Mouse (Mus musculus): ENCODE results near the gene Rpp25l. TPM values are rescaled to one million over a fixed set of nuclear protein-coding genes. Genes with fewer than 3 reads are reported as not detected.
"Not testable (repeated sequence)": the region's sequence is repeated elsewhere in the genome, so short reads cannot be mapped to it uniquely, and the experiment has no call there.

The Rpp25l gene
- 29.8 and 31.9 TPM in 2 replicates for polyA plus RNA-seq (2015; fragmentation: Nextera tagmentation; extraction: Ambion mirVana)

DNA sequence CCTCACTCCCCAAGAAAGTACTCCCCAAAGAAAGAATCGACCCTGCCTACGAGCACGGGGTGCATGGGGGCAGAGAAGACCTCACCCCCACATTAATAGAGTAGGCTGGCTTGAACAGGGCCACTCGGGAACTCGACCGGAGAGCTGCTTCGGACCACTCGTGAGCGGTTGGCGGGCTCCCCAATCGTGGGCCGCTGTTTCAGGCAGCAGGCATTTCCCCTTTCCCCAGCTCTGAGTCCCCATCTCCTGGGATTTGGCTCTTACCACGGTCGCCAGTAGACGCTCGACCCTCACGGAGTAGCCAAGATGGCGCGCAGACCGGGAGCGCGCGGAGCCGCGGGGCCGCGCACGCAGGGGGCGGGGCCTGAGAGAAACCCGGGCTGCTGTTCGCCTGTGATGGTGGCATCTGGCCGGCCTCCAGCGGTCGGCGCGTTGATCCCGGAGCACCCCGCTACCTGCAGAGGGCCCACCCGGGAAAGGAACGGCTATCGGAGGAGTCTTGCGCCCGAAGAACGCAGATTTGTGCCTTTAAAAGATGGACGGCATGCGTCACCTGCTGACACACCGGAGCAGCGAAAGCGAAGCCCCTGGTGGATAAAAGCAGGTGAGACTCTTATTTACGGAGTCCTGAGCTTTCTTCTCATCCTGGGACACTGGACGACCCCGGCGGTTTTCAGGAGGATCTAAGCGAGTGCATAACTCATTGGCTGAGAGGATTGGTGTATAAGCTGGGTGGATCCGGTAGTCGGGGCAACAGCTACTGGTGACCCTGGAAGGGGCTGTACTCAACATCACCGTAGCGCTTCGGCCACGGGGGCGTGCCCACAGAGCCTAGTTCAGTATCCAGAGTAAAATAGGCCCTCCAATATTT is at the start of gene Rpp25l:
Gene Rpp25l (minus strand): TSS at position 338 of the 871 bp plus-strand sequence.
- Histone ChIP-seq H3K36me3 (replicated peaks) (peaks cover 21% of the 10 kb centered on the region), H3K9ac (peak within 1 kb of the TSS; percentile 86), H3K4me3 (replicated peaks) (peak within 1 kb of the TSS; percentile 80), H3K9me3 (replicated peaks) (no peaks in the 10 kb centered on the region), H3K27me3 (no peaks in the 10 kb centered on the region), H3K4me1 (replicated peaks) (peaks cover 25% of the 10 kb centered on the region), H3K4me2 (peak within 1 kb of the TSS; percentile 85), H3K27ac (replicated peaks) (peak within 1 kb of the TSS; percentile 64)
- under 1% methylated on average over 61 of the region's 61 CpGs for WGBS (ENCODE audit: insufficient replicate concordance)
- ATAC-seq (ENCODE audit: insufficient read depth): peak; percentile 84

DNA sequence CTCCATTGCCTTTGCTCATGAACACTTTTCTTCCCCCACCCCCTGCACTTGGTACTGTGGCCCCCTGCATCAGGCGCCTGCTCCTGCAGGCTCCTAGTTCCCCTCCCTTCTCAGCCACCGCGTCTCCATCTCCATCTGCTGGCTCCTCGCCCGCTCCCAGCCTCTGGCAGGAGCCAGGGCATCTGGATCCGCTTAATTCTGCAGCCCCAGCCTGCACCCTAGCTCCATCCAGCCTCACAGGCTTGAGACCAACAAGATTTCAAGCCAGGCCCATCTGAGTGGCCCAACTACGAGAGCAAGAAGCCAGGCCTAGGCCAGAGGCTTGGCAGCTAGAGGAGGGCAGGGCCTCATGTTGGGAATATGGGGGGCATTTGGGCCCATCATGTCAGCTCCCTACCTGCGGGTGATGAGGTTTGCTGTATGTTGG is 49.4 kb upstream of the Rpp25l start:
- H3K4me2 ChIP-seq; H3K27me3 ChIP-seq; H3K9me3 ChIP-seq (replicated peaks); H3K27ac ChIP-seq (replicated peaks); H3K4me3 ChIP-seq (replicated peaks); H3K9ac ChIP-seq; ATAC-seq (ENCODE audit: insufficient read depth): not testable (repeated sequence)
- H3K4me1 ChIP-seq (replicated peaks): peaks cover 46% of the 10 kb centered on the region
- WGBS (ENCODE audit: insufficient replicate concordance): 62% methylated on average over 8 of the region's 8 CpGs
- peaks cover 11% of the 10 kb centered on the region for H3K36me3 ChIP-seq (replicated peaks)

DNA sequence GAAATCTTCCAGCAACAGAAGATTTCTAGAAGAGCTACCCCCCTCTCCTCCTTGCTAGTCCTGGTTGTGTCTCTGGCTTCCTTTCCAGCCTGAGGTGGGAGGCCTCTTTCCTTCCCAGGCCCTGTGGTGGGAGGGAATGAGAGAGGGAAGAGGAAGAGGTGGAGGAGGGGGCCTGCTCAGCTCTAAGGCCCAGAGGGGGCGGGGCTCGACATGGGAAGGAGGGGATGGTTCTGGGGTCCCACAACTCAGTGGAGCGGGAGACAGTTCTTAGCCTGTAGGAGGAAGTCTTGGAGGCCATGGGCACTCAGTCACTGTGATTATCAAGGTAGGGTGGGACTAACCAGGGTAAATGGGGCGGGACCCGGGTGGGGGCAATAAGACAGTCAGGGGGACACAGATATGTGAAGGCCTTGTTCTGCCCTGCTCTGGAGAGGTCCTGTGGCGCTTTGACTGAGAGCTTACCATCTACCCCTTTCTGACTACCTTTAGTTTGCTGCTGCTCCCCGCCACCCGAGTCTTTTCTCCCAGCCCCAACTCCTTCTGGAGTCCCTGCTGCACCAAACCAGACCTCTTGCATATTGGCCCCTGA is 48.9 kb upstream of the Rpp25l start:
- Histone ChIP-seq H3K4me2 (peak overlapping the region; percentile 63; the same call in 1 of the 2 replicates), H3K9me3 (replicated peaks) (no peaks in the 10 kb centered on the region), H3K27me3 (no peaks in the 10 kb centered on the region), H3K4me3 (replicated peaks) (no peak overlapping the region), H3K4me1 (replicated peaks) (peaks cover 46% of the 10 kb centered on the region), H3K9ac (0 out of 2 replicates have a peak overlapping the region, but pooled peaks have one; percentile 6), H3K27ac (replicated peaks) (0 out of 2 replicates have a peak overlapping the region, but pooled peaks have one; percentile 84), H3K36me3 (replicated peaks) (peaks cover 16% of the 10 kb centered on the region)
- no peak for ATAC-seq (ENCODE audit: insufficient read depth)
- 39% methylated on average over 8 of the region's 8 CpGs for whole genome bisulfite sequencing (ENCODE audit: insufficient replicate concordance)

DNA sequence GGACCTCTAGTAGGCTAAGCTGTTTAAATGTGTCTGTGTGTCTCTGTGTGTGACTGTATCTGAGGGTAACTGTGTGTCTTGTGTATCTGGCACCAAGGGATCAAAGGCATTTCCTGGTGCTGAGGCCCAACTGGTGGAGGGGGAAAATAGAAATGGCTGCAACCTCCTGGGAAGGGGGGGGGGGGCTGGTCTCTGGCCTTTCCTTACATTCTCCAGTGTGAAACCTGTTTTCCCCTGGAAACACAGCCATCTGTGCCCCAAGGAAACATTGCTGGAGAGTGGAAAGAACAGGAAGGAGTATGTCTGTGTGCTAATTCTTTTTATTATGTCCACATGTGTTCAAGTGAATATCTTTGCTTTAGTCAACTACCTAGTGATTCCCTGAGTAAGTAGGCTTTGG is 48.3 kb upstream of the Rpp25l start:
- Histone ChIP-seq H3K27me3 (no peaks in the 10 kb centered on the region), H3K4me2 (peak overlapping the region; percentile 63), H3K9me3 (replicated peaks) (no peaks in the 10 kb centered on the region), H3K4me1 (replicated peaks) (peaks cover 48% of the 10 kb centered on the region), H3K4me3 (replicated peaks) (no peak overlapping the region), H3K36me3 (replicated peaks) (peaks cover 21% of the 10 kb centered on the region), H3K27ac (replicated peaks) (peak overlapping the region; percentile 84), H3K9ac (no peak overlapping the region)
- no peak for ATAC-seq (ENCODE audit: insufficient read depth)

DNA sequence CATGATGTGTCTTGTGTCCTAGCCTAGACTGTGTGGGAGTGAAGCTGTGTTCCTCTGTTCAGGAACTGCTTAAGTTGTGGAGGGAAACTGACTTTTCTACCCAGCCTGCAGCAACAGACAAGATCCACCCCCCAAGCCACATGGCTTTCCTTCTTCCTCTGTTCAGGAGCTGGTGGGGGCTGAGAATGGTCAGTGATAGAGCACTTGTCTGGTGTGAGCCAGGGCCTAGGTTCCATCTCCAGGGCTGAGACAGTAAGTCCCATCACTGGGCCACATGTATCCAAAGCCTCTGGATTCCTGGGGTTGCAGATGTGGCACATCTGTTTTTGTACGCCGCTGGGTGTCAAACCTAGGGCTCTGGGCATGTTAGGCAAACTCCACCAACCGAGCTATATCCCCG is 47.6 kb upstream of the Rpp25l start:
- Histone ChIP-seq H3K36me3 (replicated peaks) (peaks cover 24% of the 10 kb centered on the region), H3K4me2 (peak overlapping the region; percentile 63), H3K27me3 (no peaks in the 10 kb centered on the region), H3K9me3 (replicated peaks) (no peaks in the 10 kb centered on the region), H3K4me1 (replicated peaks) (peaks cover 56% of the 10 kb centered on the region), H3K27ac (replicated peaks) (peak overlapping the region; percentile 84), H3K9ac (peak overlapping the region; percentile 29), H3K4me3 (replicated peaks) (peak overlapping the region; percentile 44)
- no peak for ATAC-seq (ENCODE audit: insufficient read depth)
- WGBS (ENCODE audit: insufficient replicate concordance): 62% methylated on average over 4 of the region's 4 CpGs

DNA sequence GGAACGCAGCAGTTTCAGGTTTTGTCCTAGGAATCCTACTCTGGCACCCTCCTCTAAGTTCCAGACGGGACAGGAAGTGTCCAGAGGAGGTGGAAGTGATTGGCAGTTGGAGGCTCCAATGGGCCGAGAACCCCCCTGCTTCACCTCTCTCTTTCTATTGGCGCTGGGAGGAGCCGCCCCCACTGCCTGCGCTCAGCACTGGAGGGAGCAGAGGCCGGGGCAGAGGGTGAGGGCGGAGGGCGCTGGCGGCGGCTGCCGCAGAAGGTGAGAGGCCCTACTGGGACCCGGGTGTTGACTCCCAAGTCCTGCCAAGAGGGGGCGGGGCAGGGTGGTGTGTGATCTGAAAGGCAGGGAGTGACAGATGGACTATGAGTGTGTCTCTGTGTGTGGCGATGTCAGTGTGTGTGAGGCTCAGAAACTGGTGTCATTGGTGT is 47.0 kb upstream of the Rpp25l start:
- peak overlapping the region; percentile 29 for H3K9ac ChIP-seq
- H3K4me1 ChIP-seq (replicated peaks): peaks cover 62% of the 10 kb centered on the region
- no peaks in the 10 kb centered on the region for H3K9me3 ChIP-seq (replicated peaks)
- ATAC-seq (ENCODE audit: insufficient read depth): peak; percentile 88
- under 1% methylated on average over 15 of the region's 15 CpGs for WGBS (ENCODE audit: insufficient replicate concordance)
- H3K36me3 ChIP-seq (replicated peaks): peaks cover 24% of the 10 kb centered on the region
- H3K4me3 ChIP-seq (replicated peaks): peak overlapping the region; percentile 44
- H3K27ac ChIP-seq (replicated peaks): peak overlapping the region; percentile 84
- H3K4me2 ChIP-seq: peak overlapping the region; percentile 63
- H3K27me3 ChIP-seq: no peaks in the 10 kb centered on the region

DNA sequence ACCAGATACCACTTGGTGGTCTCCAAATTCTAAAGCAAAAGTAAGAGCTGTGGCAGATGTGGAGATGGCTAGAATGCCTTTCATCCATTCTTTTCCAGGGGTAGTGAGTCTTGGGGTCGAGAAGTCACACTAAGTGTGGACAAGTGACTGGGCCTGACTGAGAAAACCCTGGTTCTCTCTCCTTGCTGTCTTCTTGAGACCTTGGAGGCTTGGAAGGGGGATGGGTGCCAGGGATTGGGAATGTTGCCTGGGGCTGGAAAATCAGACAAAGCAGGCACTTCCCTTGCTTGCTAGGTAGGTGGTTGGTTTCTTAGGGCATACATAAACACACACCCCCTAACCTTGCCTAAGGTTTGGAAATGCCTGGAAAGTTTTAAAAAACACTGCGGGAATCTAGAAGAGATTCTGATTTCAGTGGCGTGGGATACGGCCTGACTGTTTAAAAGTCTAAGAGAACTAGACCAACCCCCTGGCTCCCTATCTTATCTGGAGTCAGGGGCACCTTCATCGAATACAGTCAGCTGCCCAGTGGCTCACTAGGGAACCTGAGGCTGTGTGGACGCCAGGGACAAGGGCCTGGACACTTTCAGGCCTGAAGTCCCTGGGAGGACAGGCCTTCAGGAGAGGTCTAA is 46.4 kb upstream of the Rpp25l start:
- Histone ChIP-seq H3K9me3 (replicated peaks) (no peaks in the 10 kb centered on the region), H3K27ac (replicated peaks) (peak overlapping the region; percentile 84), H3K9ac (peak overlapping the region; percentile 29), H3K4me3 (replicated peaks) (peak overlapping the region; percentile 44), H3K4me2 (peak overlapping the region; percentile 63), H3K27me3 (no peaks in the 10 kb centered on the region), H3K36me3 (replicated peaks) (peaks cover 24% of the 10 kb centered on the region), H3K4me1 (replicated peaks) (peaks cover 67% of the 10 kb centered on the region)
- ATAC-seq (ENCODE audit: insufficient read depth): peak; percentile 8
- WGBS (ENCODE audit: insufficient replicate concordance): 28% methylated on average over 6 of the region's 6 CpGs

DNA sequence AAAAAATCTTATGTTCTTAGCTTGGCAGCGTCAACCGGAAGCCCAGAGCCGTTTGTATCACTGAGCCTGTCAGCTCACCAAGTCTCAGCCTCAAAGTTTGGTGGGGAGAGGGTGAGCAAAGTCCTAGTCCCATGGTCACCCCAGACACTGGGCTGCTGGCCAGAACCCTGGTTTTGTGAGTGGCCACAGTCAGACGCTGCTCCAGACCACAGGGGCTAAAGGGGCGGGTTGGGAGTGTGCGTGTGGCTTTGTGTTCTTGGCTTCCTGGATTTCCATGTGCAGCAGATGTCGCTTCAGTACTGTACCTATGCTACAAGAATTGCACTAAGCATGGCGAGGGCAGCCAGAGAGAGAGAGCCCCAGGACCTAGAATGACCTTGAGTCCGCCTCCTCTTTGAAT is 45.9 kb upstream of the Rpp25l start:
- WGBS (ENCODE audit: insufficient replicate concordance): 64% methylated on average over 9 of the region's 9 CpGs
- Histone ChIP-seq H3K27ac (replicated peaks) (peak overlapping the region; percentile 84), H3K36me3 (replicated peaks) (peaks cover 24% of the 10 kb centered on the region), H3K27me3 (no peaks in the 10 kb centered on the region), H3K9me3 (replicated peaks) (no peaks in the 10 kb centered on the region), H3K4me2 (no peak overlapping the region), H3K9ac (no peak overlapping the region), H3K4me3 (replicated peaks) (no peak overlapping the region), H3K4me1 (replicated peaks) (peaks cover 72% of the 10 kb centered on the region)
- peak; percentile 6; the same call in 1 of the 2 replicates for ATAC-seq (ENCODE audit: insufficient read depth)

DNA sequence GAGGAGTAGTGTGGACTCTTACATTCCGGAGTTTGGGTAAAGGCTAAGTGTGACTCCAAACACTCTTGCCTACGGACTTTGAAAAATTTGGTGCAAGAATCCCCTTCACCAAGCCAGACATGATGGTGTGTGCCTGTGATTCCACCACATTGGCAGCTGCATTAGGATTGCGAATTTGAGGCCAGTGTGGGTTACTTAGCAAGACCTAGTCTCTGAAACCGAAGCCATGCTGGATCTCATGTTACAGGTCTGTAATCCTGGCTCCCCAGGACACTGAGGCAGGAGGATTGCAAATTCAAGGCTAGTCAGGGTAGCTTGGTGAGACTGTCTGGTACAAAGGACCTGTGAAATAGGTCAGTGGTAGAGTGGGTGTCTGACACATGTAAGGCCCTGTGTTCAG is 45.4 kb upstream of the Rpp25l start:
- H3K27ac ChIP-seq (replicated peaks): peak overlapping the region; percentile 84

DNA sequence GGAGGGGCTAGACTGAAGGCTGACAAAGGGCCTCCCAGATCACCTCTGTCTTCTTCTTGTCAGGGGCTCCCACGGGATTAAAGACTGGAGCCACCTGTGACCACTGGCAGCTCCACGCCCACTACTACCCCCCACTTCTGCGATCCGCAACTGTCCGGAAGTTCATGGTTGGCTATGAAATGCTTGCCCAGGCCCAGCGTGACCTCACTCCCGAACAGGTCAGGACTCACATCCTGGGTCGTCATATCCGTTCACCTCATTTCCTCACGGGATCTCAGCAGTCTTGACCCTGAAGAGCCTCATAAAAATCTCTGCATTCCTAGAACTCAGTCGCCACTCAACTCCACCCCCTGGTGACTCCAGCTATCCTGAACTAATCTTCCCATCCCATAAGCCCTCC is 44.7 kb upstream of the Rpp25l start:
- Histone ChIP-seq H3K36me3 (replicated peaks) (peaks cover 24% of the 10 kb centered on the region), H3K4me3 (replicated peaks) (no peak overlapping the region), H3K27ac (replicated peaks) (peak overlapping the region; percentile 84; the same call in 1 of the 2 replicates), H3K4me2 (no peak overlapping the region), H3K9ac (no peak overlapping the region), H3K27me3 (no peaks in the 10 kb centered on the region), H3K4me1 (replicated peaks) (peaks cover 72% of the 10 kb centered on the region), H3K9me3 (replicated peaks) (no peaks in the 10 kb centered on the region)
- 77% methylated on average over 11 of the region's 11 CpGs for WGBS (ENCODE audit: insufficient replicate concordance)
- no peak for ATAC-seq (ENCODE audit: insufficient read depth)

More for the DNA sequence above, 45.4 kb upstream of the Rpp25l start:
- no peaks in the 10 kb centered on the region for H3K9me3 ChIP-seq (replicated peaks)
- peaks cover 24% of the 10 kb centered on the region for H3K36me3 ChIP-seq (replicated peaks)
- peaks cover 72% of the 10 kb centered on the region for H3K4me1 ChIP-seq (replicated peaks)
- H3K4me2 ChIP-seq: no peak overlapping the region
- ATAC-seq (ENCODE audit: insufficient read depth): no peak
- H3K9ac ChIP-seq: no peak overlapping the region
- 77% methylated on average over 4 of the region's 4 CpGs for WGBS (ENCODE audit: insufficient replicate concordance)
- no peaks in the 10 kb centered on the region for H3K27me3 ChIP-seq
- no peak overlapping the region for H3K4me3 ChIP-seq (replicated peaks)

DNA sequence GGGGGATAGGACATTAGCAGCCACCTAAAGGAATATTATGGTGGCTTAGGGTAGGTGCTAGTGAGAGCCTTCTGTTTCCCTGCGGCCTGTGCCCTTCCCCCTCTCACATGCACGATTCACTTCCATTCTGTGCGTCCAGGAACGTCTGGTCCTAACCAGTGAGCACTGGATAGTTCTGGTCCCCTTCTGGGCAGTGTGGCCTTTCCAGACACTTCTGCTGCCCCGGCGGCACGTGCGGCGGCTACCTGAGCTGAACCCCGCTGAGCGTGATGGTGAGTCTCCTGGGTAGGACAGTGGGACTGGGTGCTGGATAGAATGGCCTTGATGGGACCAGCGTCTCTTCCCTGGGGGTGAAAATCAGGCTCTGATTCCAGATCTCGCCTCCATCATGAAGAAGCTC is 44.0 kb upstream of the Rpp25l start:
- Histone ChIP-seq H3K27me3 (no peaks in the 10 kb centered on the region), H3K36me3 (replicated peaks) (peaks cover 24% of the 10 kb centered on the region), H3K9ac (no peak overlapping the region), H3K9me3 (replicated peaks) (no peaks in the 10 kb centered on the region), H3K4me3 (replicated peaks) (no peak overlapping the region), H3K27ac (replicated peaks) (no peak overlapping the region), H3K4me1 (replicated peaks) (peaks cover 66% of the 10 kb centered on the region), H3K4me2 (no peak overlapping the region)
- no peak for ATAC-seq (ENCODE audit: insufficient read depth)
- 85% methylated on average over 13 of the region's 13 CpGs for WGBS (ENCODE audit: insufficient replicate concordance)
